Mouse (Mus musculus) midbrain, embryonic 16.5 days (tissue): ENCODE data around the gene Wnt10a. TPM values are rescaled to one million over a fixed set of nuclear protein-coding genes. Genes with fewer than 3 reads are reported as not detected.

ENCODE experiments used
- ATAC-seq: fragments of 200-750 bp; cut with Nextera tagmentation; 2 replicates; pipeline ENCODE4 v1.8.0; 2017; ENCODE audit warnings: moderate TSS enrichment
- H3K27ac ChIP-seq: fragments of 300-500 bp; sonication (generic); 2 replicates; pipeline ENCODE4 v1.5.1; 2014; ENCODE audit warnings: mild to moderate bottlenecking, low read length, mixed read lengths
- H3K27me3 ChIP-seq: fragments of 300-500 bp; sonication (generic); 2 replicates; pipeline ENCODE4 v1.6.1; 2014; ENCODE audit warnings: low read depth, low read length, mixed read lengths; ENCODE audit not compliant: control insufficient read depth, insufficient read depth
- H3K36me3 ChIP-seq: fragments of 300-500 bp; sonication (generic); 2 replicates; pipeline ENCODE4 v1.6.1; 2014; ENCODE audit warnings: mild to moderate bottlenecking, low read length, moderate library complexity, mixed read lengths; ENCODE audit not compliant: control insufficient read depth, insufficient read depth
- H3K4me1 ChIP-seq: fragments of 300-500 bp; sonication (generic); 2 replicates; pipeline ENCODE4 v1.6.1; 2014; ENCODE audit warnings: mild to moderate bottlenecking, low read length, mixed read lengths; ENCODE audit not compliant: control insufficient read depth, insufficient read depth
- H3K4me2 ChIP-seq: fragments of 300-500 bp; sonication (generic); 2 replicates; pipeline ENCODE4 v1.6.1; 2014; ENCODE audit warnings: mild to moderate bottlenecking, low read length, mixed read lengths
- H3K4me3 ChIP-seq: fragments of 300-500 bp; sonication (generic); 2 replicates; pipeline ENCODE4 v1.5.1; 2014; ENCODE audit warnings: low read depth, mild to moderate bottlenecking, low read length, moderate library complexity, mixed read lengths
- H3K9ac ChIP-seq: fragments of 300-500 bp; sonication (generic); 2 replicates; pipeline ENCODE4 v1.6.1; 2014; ENCODE audit warnings: low read depth, low read length, mixed read lengths
- H3K9me3 ChIP-seq: fragments of 300-500 bp; sonication (generic); replicated peaks from 2 replicates; pipeline ENCODE4 v1.6.1; 2014; ENCODE audit warnings: mild to moderate bottlenecking, low read length, mixed read lengths; ENCODE audit not compliant: control insufficient read depth, poor library complexity, severe bottlenecking
- WGBS: fragments of 180-500 bp; shearing (Covaris S2); extraction: QIAGEN DNeasy Blood & Tissue Kit; methylation state at CpG from one replicate; pipeline ENCODE4 v1.1.7; 2014; 5-methylcytosine and 5-hydroxymethylcytosine counted together
- polyA plus RNA-seq: library from polyadenylated mRNA; unstranded; fragments of >200 nt; fragmentation: Nextera tagmentation; extraction: Ambion mirVana; gene quantifications from 2 replicates; pipeline ENCODE4 v1.2.1, GENCODE M21; 2015

The Wnt10a gene
- 0.10 and 0.47 TPM in 2 replicates for polyA plus RNA-seq

DNA sequence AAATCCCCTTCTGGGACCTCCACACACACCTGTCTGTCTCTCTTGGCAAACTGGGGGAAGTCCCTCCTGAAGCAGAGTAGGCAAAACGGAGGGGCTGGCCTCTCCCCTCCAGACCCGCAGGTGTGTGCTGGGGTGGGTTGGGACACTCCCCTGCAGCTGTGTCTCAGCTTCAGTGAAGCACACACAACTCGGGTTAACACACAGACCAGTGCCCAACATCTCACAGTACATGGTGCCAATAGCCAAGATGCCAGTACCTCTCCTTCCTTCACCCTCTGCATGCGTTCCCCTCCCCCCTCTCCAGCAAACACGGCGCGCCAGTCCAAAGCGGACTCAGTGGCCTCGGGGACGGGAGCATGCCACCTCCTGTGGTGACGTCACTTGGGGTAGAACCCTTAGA is at the start of gene Wnt10a:
TSS of gene Wnt10a (plus strand) at position 268 of the 400 bp plus-strand sequence.
- no peak within 1 kb of the TSS for H3K27ac ChIP-seq
- no peaks in the 10 kb centered on the region for H3K36me3 ChIP-seq
- no peaks in the 10 kb centered on the region for H3K9me3 ChIP-seq
- no peak for ATAC-seq
- H3K4me3 ChIP-seq = peak within 1 kb of the TSS; percentile 32
- H3K27me3 ChIP-seq = peaks cover 67% of the 10 kb centered on the region
- H3K4me1 ChIP-seq = peaks cover 21% of the 10 kb centered on the region
- peak within 1 kb of the TSS; percentile 53 for H3K9ac ChIP-seq
- 1% methylated on average over 11 of the region's 11 CpGs for WGBS
- peak within 1 kb of the TSS; percentile 69 for H3K4me2 ChIP-seq

DNA sequence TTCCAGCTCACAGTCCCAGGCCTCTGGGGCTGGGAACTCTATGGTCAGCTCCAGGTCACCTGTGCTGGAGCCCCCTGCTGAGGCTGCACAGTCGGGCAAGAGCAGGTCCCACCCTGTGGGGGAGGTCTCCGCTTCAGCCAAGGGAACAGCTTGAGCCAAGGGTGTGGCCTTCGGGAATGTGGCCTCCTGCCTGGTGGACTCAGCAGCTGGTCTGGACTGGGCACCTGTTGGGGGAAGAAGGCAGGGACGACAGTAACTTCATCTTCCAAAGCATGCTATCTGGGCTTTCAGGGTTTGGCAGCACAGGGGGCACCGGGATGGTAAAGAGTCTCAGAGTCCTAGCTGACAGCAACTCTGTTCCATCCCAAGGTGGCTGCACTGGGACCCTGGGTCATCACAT is 44.0 kb upstream of the Wnt10a start:
- Histone ChIP-seq H3K27ac (no peak overlapping the region), H3K4me1 (no peaks in the 10 kb centered on the region), H3K9ac (no peak overlapping the region), H3K9me3 (no peaks in the 10 kb centered on the region), H3K4me2 (no peak overlapping the region), H3K4me3 (no peak overlapping the region), H3K27me3 (peaks cover 6% of the 10 kb centered on the region), H3K36me3 (no peaks in the 10 kb centered on the region)
- no peak for ATAC-seq
- WGBS = 77% methylated on average over 5 of the region's 5 CpGs

GRCm38 (mm10) chr1:74748643-74749271 is 42.6 kb upstream of the Wnt10a start, which contains the start of gene Prkag3:
Gene Prkag3, minus strand, starts transcription at chr1:74749221.
- no peak within 1 kb of the TSS for H3K27ac ChIP-seq
- ATAC-seq = peak; percentile 25; the same call in 1 of the 2 replicates
- WGBS = 8% methylated on average over 30 of the region's 30 CpGs
- H3K4me2 ChIP-seq = peak within 1 kb of the TSS; percentile 39; the same call in 1 of the 2 replicates
- H3K9me3 ChIP-seq = no peaks in the 10 kb centered on the region
- H3K36me3 ChIP-seq = no peaks in the 10 kb centered on the region
- no peaks in the 10 kb centered on the region for H3K4me1 ChIP-seq
- 0 out of 2 replicates have a peak within 1 kb of the TSS, but pooled peaks have one; percentile 16 for H3K9ac ChIP-seq
- H3K27me3 ChIP-seq = peaks cover 6% of the 10 kb centered on the region
- H3K4me3 ChIP-seq = no peak within 1 kb of the TSS

DNA sequence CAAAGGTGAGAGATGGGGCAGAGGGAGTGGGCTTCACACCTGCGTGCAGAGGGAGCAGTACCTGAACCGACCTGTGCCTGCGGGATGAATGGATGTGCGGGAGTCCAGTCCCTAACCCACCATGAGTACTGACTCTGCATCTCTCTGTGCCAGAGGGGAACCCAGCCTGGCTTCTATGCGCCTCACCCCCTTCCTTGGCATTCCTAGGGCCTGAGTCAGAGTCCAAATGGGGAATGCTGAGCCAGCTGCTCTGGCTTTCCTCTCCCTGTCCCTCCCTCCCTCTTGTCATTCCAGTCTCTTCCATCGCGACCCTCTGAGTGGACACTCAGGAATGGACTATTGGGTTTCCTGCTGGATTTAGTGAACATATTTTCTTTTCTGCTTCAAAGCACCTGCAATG is 42.0 kb upstream of the Wnt10a start:
- no peak overlapping the region for H3K9ac ChIP-seq
- no peaks in the 10 kb centered on the region for H3K36me3 ChIP-seq
- WGBS = 82% methylated on average over 7 of the region's 7 CpGs
- no peaks in the 10 kb centered on the region for H3K4me1 ChIP-seq
- H3K4me2 ChIP-seq = no peak overlapping the region
- H3K9me3 ChIP-seq = no peaks in the 10 kb centered on the region
- H3K4me3 ChIP-seq = no peak overlapping the region
- no peak for ATAC-seq
- no peak overlapping the region for H3K27ac ChIP-seq
- peaks cover 6% of the 10 kb centered on the region for H3K27me3 ChIP-seq

DNA sequence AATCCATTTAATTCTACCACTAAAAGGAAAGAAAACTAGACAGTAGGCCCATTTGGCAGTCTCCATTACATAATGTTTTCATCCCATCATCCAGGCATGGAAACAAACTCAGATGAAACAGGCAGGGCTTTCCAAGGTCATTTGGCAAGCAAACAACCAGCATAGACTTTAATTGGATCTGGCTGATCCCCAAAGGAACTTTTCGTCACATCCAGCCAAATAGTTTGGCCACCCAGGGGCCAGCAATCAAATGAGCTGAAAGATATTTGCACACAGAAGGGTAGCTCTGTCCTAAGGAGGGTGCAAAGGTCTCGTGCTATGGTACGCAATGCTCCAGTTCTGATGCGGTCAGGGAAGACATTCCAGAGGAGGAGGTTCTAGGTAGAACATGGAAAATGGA is 40.6 kb upstream of the Wnt10a start:
- no peaks in the 10 kb centered on the region for H3K36me3 ChIP-seq
- H3K27me3 ChIP-seq = peaks cover 6% of the 10 kb centered on the region
- no peaks in the 10 kb centered on the region for H3K9me3 ChIP-seq
- 73% methylated on average over 4 of the region's 4 CpGs for WGBS
- no peak overlapping the region for H3K27ac ChIP-seq
- no peak overlapping the region for H3K4me3 ChIP-seq
- H3K9ac ChIP-seq = no peak overlapping the region
- H3K4me2 ChIP-seq = no peak overlapping the region
- H3K4me1 ChIP-seq = no peaks in the 10 kb centered on the region
- no peak for ATAC-seq

DNA sequence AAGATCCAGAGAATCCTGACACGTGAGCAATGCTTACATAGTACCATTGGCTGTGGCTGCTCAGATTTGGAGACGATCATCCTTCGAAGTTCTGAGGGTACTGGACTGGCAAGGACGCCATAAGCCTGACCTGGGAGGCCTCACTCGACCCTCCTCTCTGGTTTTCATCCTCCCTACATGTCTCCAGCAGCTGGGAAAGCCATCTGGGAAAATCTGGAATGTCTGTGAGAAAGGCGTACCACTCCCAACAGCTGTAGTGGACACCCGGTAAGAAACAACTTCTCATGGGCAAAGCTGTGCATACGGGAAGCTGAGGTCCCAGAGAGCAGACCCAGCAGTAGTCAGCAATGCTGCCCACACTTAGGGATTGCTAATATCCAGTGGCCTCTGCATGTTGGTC is 39.2 kb upstream of the Wnt10a start:
- Histone ChIP-seq H3K9ac (no peak overlapping the region), H3K4me2 (no peak overlapping the region), H3K36me3 (no peaks in the 10 kb centered on the region), H3K4me3 (no peak overlapping the region), H3K9me3 (no peaks in the 10 kb centered on the region), H3K27me3 (peaks cover 6% of the 10 kb centered on the region), H3K4me1 (no peaks in the 10 kb centered on the region), H3K27ac (no peak overlapping the region)
- ATAC-seq = no peak
- WGBS = 81% methylated on average over 8 of the region's 8 CpGs

- peaks cover 2% of the 10 kb centered on the region; the same call in 1 of the 2 replicates for H3K27me3 ChIP-seq
Measured at GRCm38 (mm10) chr1:74752833-74753232, 38.5 kb upstream of the Wnt10a start.

DNA sequence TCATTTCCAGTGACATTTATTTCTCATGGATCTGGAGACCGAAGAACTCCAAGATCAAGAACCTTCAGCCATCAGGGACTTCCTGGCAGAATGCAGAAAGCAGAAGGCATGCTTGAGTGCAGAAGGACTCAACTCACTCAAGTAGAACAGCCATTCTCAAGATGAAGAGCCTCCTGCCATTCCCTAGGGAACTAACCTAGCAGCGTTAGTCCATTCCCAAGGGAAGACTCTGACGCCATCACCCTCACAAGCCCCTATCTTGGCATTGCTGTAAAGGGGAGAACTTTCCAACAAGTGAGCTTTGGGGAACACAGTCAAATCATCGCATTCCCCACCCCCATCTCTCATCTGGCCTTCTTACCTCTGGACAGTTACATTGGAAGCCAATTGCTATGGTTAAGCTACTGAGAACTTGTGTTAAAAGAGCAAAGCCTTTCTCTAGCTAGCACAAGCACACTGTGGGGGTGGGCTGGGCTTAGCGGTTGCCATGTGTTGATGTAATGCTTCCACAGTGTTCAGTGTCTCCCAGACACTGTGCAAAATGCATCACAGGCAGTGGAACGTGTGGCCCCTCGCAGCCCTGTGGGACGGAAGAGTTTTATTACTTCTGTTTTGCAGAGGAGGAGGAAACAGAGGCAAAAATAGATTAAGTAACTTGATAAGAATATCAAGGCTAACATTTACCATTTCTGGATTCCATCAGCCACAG is 37.9 kb upstream of the Wnt10a start:
- Histone ChIP-seq H3K4me3 (no peak overlapping the region), H3K27me3 (no peaks in the 10 kb centered on the region; the same call in 1 of the 2 replicates), H3K9ac (no peak overlapping the region), H3K36me3 (no peaks in the 10 kb centered on the region), H3K4me2 (no peak overlapping the region), H3K27ac (no peak overlapping the region), H3K9me3 (no peaks in the 10 kb centered on the region), H3K4me1 (no peaks in the 10 kb centered on the region)
- whole genome bisulfite sequencing = 91% methylated on average over 8 of the region's 8 CpGs
- no peak for ATAC-seq

More at GRCm38 (mm10) chr1:74752833-74753232, 38.5 kb upstream of the Wnt10a start:
- no peaks in the 10 kb centered on the region for H3K36me3 ChIP-seq
- H3K9ac ChIP-seq = no peak overlapping the region
- 94% methylated on average over 3 of the region's 3 CpGs for WGBS
- H3K9me3 ChIP-seq = no peaks in the 10 kb centered on the region
- H3K4me3 ChIP-seq = no peak overlapping the region
- no peak for ATAC-seq
- no peak overlapping the region for H3K4me2 ChIP-seq
- H3K27ac ChIP-seq = no peak overlapping the region
- H3K4me1 ChIP-seq = no peaks in the 10 kb centered on the region

GRCm38 (mm10) chr1:74754175-74754785 is 37.0 kb upstream of the Wnt10a start:
- WGBS = 73% methylated on average over 5 of the region's 5 CpGs
- H3K36me3 ChIP-seq = no peaks in the 10 kb centered on the region
- ATAC-seq = no peak

More at GRCm38 (mm10) chr1:74754175-74754785, 37.0 kb upstream of the Wnt10a start:
- H3K27me3 ChIP-seq = no peaks in the 10 kb centered on the region; the same call in 1 of the 2 replicates
- no peak overlapping the region for H3K4me2 ChIP-seq
- H3K9ac ChIP-seq = no peak overlapping the region
- no peak overlapping the region for H3K4me3 ChIP-seq
- no peaks in the 10 kb centered on the region for H3K4me1 ChIP-seq
- H3K9me3 ChIP-seq = no peaks in the 10 kb centered on the region
- no peak overlapping the region for H3K27ac ChIP-seq
